Mouse (Mus musculus): Measurements from ENCODE around the gene AC124108.1.

GRCm38 (mm10) chr1:132149410-132149809 lies 41.8 kb upstream of the AC124108.1 start:
- TF ChIP-seq CTCF (IDR thresholded peaks at IDR 0.05; ENCODE audit: control insufficient read depth, insufficient read depth, low read length) = no peak
- no peak for TF ChIP-seq POLR2A (IDR thresholded peaks at IDR 0.05; ENCODE audit: borderline replicate concordance, control insufficient read depth, low read depth, low read length)
